Mouse (Mus musculus): ENCODE results near the gene Lsamp. TPM values are rescaled to one million over a fixed set of nuclear protein-coding genes. Genes with fewer than 3 reads are reported as not detected.
A peak's percentile ranks its signal among the peaks of the same experiment; 100 is the strongest.

Gene Lsamp
- polyA plus RNA-seq, 1 experiment from 2014 or later, result not detected

DNA sequence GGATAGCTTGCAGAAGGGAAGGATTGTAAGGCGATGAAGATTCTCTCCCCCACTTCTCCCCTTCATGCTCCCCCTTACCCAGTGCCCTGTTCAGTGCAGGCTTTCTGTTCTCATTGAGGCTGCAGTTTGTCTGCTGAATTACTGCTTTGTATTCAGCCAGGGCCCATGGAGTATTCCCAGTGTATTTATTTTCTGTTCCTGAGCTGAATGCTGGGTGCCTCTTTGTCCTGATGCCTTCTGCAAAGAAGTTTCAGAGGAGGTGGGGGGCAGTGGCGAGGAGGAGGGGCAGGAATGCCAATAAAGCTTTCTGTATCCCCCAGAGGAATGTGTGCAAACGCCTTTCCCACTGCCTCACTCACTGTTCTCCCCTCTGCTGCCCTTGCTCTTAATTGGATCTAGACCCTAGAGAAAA is 1567.7 kb downstream of the Lsamp start:
- ChIA-PET CTCF (no interaction called here), POLR2A (no interaction called here)
- no peak for DNase-seq (ENCODE audit: low read depth, low spot score)
- TF ChIP-seq CTCF (IDR thresholded peaks at IDR 0.05), result no peak
- no peak for ATAC-seq
- no peaks in the 10 kb centered on the region for H3K27me3 ChIP-seq
- in situ Hi-C loops (cut with MboI; ENCODE audit: low pct_unique_long_range_greater_than_20kb), result no loop called here

- DNase-seq (ENCODE audit: low read depth, low spot score) (no peak), ATAC-seq (no peak)
- POLR2A ChIA-PET, result no interaction called here
- TF ChIP-seq CTCF (IDR thresholded peaks at IDR 0.05), result no peak
- CTCF ChIA-PET, result no interaction called here
- in situ Hi-C loops (cut with MboI; ENCODE audit: low pct_unique_long_range_greater_than_20kb), result no loop called here
- H3K27me3 ChIP-seq, result no peaks in the 10 kb centered on the region
These were observed 1572.9 kb downstream of the Lsamp start for GRCm38 (mm10) chr16:41557104-41557503.

DNA sequence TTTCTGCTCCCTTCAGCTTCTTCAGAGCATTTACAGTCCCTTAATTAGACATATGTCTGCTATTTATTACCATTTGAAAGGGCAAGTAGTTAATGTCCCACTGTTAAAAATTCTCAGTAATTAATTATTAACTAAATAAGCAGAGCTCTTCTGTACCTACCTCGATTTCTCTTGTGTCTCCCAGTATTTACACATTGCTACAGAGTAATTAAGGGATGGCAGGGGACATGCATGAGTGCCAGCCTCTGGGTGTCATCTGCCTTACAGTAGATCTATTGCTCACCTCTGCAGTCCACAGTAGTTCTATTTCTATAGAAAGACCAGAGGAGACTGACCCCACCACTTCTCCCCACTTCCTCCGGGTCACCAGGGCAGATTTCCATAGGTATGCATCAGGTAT is 1581.1 kb downstream of the Lsamp start:
- peaks cover 3% of the 10 kb centered on the region for H3K27me3 ChIP-seq
- ChIA-PET CTCF (no interaction called here), POLR2A (no interaction called here)
- DNase-seq (ENCODE audit: low read depth, low spot score) (no peak), ATAC-seq (no peak)
- TF ChIP-seq CTCF (IDR thresholded peaks at IDR 0.05), result no peak
- in situ Hi-C loops (cut with MboI; ENCODE audit: low pct_unique_long_range_greater_than_20kb), result no loop called here

DNA sequence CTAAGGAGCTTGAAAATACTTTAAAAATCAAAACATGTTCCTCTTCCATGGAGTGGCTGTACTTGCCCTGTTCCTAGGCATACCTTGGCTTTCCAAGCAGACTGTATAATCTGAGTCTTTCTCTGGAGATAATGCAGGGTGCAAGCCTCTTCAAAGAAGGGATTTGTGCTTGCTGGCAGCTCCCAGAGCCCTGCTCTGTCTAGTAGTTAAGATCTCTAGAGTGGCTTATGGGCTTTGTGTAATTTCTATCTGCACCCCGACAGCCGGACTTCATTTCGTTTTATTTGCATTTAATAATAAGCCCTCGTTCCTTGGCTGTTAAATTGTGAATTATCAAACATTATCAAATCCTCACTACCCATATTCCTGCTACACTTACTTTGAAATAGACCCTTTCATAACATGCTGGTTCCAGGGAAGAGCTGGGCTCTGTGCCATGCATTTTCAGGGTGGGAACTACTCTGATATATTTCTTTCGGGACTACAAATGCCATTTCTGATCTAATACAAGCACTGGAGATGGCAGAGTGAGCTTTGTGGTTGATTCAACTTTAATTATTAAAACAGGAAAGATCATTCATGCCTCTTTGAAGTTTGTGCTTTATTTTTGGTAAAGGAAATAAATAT is 1604.6 kb downstream of the Lsamp start:
- no peak for TF ChIP-seq CTCF (IDR thresholded peaks at IDR 0.05)
- CTCF ChIA-PET, result no interaction called here
- ATAC-seq, result no peak
- POLR2A ChIA-PET, result no interaction called here
- in situ Hi-C loops (cut with MboI; ENCODE audit: low pct_unique_long_range_greater_than_20kb), result no loop called here
- no peak for DNase-seq (ENCODE audit: low read depth, low spot score)
- H3K27me3 ChIP-seq, result no peaks in the 10 kb centered on the region

DNA sequence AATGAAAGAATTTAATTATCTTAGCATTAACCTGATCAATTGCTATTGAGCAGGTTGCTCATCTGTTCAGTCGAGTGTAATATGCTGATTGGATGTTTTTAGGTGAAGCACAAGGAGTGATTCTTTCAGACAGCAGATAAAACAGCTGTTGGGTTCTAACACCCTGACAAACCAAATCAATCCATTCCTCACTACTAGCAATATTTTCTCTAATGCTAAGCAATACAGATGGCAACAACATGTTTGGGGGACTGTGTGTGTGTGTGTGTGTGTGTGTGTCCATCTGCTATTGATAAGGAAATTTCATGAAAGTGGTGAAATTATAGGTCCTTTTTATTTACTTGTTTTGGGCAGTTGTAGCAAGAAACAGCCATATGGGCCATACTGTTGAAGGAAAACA is 1628.1 kb downstream of the Lsamp start:
- ATAC-seq (no peak), DNase-seq (ENCODE audit: low read depth, low spot score) (no peak)
- in situ Hi-C loops (cut with MboI; ENCODE audit: low pct_unique_long_range_greater_than_20kb), result no loop called here
- POLR2A ChIA-PET, result no interaction called here
- CTCF ChIA-PET, result no interaction called here
- TF ChIP-seq CTCF (IDR thresholded peaks at IDR 0.05), result no peak
- no peaks in the 10 kb centered on the region for H3K27me3 ChIP-seq

DNA sequence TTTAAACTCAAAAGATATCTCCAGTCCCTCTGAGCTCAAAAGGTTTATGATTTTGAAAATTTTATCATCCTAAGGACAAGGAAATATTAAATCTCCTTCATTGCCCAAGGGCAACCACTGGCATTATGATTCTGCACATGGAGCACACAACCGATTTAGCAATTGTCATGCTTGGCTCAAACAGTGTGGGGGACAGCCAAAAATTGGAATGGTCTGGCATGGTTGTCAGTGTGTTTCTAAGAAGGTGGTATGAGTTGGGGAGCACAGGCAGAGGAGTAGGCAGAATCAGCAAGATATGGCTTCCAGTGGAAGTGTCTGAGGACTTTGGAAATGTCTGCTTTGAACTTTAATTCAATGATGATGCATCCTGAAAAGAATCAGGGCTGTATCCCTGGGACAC is 1639.7 kb downstream of the Lsamp start:
- no peak for TF ChIP-seq CTCF (IDR thresholded peaks at IDR 0.05)
- no peaks in the 10 kb centered on the region for H3K27me3 ChIP-seq
- CTCF ChIA-PET, result interaction anchor here (1.0 kb wide), 1 partner anchor 15 kb away, joined by 5 read pairs; no protein-coding TSS in a partner anchor
- no peak for DNase-seq (ENCODE audit: low read depth, low spot score)
- POLR2A ChIA-PET, result no interaction called here
- in situ Hi-C loops (cut with MboI; ENCODE audit: low pct_unique_long_range_greater_than_20kb), result no loop called here
- ATAC-seq, result no peak

DNA sequence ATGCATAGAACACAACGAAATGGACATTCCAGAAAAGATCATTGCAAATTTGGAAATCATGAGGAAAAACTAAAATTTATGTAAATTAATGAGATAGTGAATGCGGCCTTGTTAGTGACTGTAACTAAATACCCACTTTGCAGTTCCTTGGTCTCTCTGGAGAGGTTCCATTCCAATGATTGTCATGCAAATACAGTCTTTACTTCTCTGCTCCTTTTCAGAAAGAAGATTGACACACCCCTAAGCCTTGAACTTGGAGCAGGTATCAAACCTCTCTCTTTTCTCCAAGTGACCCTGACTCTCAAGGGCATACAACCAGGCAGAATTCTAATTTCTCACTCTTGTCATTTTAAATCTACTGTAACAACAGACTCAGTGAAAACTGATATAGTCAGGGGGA is 1649.7 kb downstream of the Lsamp start:
- ChIA-PET CTCF (no interaction called here), POLR2A (no interaction called here)
- TF ChIP-seq CTCF (IDR thresholded peaks at IDR 0.05), result no peak
- DNase-seq (ENCODE audit: low read depth, low spot score) (no peak), ATAC-seq (no peak)
- H3K27me3 ChIP-seq, result no peaks in the 10 kb centered on the region
- in situ Hi-C loops (cut with MboI; ENCODE audit: low pct_unique_long_range_greater_than_20kb), result no loop called here

DNA sequence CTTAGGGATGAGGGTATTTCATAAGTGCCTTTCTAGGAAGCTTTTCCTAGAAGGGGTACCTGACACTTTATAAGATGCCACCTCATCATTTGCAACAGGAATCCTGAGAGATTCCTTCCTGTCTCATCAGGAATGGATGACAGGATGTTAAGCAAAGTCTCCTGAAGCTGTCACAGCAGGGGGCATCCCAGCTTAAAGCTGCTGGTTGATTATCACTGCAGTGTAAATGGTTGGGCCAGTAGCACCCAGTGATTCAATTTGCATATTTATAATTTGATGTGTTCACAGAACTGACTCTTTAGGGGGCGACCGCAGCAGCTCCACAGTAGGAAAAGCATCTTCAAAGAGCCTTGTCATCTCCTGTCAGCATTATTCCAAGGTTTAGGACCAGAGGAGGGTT is 1656.7 kb downstream of the Lsamp start:
- TF ChIP-seq CTCF (IDR thresholded peaks at IDR 0.05), result no peak
- ATAC-seq (no peak), DNase-seq (ENCODE audit: low read depth, low spot score) (no peak)
- CTCF ChIA-PET, result interaction anchor here (1.2 kb wide), 1 partner anchor 9 kb away, joined by 3 read pairs; no protein-coding TSS in a partner anchor
- peaks cover 6% of the 10 kb centered on the region for H3K27me3 ChIP-seq
- POLR2A ChIA-PET, result no interaction called here
- in situ Hi-C loops (cut with MboI; ENCODE audit: low pct_unique_long_range_greater_than_20kb), result no loop called here

DNA sequence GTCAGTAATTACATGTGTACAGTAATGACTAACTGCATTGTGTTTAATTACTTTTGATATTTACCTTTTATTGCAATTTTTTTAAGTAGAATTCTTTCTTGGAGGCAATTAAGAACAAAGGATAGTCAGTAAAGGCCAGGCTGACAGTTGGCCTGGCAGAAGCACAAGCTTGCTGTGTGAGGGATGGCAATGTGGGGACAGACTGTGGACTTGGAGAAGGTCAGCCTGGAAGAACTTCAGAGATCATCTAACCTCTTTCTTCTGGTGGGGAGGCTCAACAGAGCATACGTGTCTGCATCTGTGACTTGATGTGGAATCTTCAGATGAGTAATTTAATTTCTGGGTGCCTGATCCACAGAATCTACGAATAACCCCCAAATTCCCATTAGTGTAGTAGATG is 1669.1 kb downstream of the Lsamp start:
- in situ Hi-C loops (cut with MboI; ENCODE audit: low pct_unique_long_range_greater_than_20kb), result no loop called here
- POLR2A ChIA-PET, result no interaction called here
- TF ChIP-seq CTCF (IDR thresholded peaks at IDR 0.05), result no peak
- H3K27me3 ChIP-seq, result peaks cover 9% of the 10 kb centered on the region
- CTCF ChIA-PET, result no interaction called here
- no peak for DNase-seq (ENCODE audit: low read depth, low spot score)
- no peak for ATAC-seq

DNA sequence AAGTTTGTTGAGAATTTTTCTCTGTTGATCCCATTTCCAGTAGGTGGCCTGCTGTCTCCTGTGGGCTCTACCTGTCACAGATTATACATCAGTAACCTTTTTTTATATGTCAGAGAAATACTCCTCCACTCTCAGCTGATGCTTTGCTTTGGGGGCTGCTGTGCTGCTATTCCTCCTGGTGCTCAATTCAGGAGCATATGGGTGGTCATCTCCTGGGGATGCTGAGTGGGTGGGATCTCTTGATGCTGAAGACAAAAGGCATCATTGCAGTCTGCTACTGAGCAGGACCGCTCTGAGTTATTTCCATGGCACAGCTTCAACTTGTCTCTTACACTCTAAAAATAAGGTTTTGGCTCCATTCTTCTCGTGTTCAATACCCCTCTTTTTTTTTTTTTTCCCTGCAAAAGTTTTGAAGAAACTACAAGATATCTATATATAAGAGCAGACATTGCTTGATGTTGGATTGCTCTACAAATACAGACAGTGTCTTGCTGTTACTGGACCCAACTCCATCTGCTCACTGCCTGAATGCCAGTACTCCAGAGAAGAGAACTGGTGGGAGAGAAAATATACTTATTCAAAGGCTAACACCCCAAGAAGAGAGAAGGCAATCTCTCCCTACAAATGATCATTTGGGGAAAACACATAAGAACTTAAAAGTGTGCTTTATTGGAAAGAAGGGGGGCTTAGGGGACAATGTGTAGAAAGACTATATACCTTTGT is 1690.3 kb downstream of the Lsamp start:
- in situ Hi-C loops (cut with MboI; ENCODE audit: low pct_unique_long_range_greater_than_20kb), result no loop called here
- ChIA-PET POLR2A (interaction anchor here (0.7 kb wide), 1 partner anchor 50 kb away, joined by 3 read pairs; no protein-coding TSS in a partner anchor), CTCF (interaction anchor here (1.0 kb wide), 1 partner anchor 12 kb away, joined by 3 read pairs; no protein-coding TSS in a partner anchor)
- H3K27me3 ChIP-seq, result no peaks in the 10 kb centered on the region
- no peak for TF ChIP-seq CTCF (IDR thresholded peaks at IDR 0.05)
- DNase-seq (ENCODE audit: low read depth, low spot score) (no peak), ATAC-seq (no peak)

DNA sequence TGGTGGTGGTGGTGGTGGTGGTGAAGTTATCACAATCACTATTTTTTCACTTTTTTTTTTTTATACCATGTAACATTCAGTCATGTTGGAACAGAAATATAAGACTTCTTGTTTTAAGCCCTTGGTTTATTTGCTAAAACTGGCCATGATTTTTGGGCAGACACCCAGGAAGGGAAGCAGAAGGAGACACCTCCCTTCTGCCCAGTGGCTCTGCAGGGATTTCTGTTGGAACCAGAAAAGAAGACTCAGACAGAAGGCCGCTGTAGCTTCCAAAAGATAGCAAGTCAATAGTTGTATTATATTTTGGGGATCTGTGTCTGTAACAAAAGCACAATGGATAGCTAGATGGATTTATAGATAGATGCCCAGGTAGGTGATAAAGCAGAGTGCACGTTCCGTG is 1691.6 kb downstream of the Lsamp start:
- no peak for TF ChIP-seq CTCF (IDR thresholded peaks at IDR 0.05)
- DNase-seq (ENCODE audit: low read depth, low spot score), result no peak
- POLR2A ChIA-PET, result no interaction called here
- CTCF ChIA-PET, result no interaction called here
- ATAC-seq, result no peak
- in situ Hi-C loops (cut with MboI; ENCODE audit: low pct_unique_long_range_greater_than_20kb), result no loop called here
- no peaks in the 10 kb centered on the region for H3K27me3 ChIP-seq

DNA sequence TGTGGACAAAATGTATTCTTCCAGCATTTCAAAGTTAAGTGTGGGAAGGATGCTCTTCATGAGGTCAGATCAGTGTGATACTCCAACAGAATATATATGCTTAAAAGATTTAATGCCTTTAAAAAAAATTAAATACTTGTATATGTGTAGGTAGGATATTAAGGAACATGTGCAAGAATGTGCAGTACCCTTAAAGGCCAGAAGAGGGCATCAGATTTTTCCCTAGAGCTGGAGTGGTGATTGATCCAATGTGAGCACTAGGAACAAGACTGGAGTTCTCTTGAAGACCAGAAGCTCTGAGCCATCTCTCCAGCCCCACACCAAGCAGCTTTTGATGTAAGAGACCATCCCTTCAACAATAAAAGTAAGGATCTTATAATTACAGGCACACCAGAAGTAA is 1708.3 kb downstream of the Lsamp start:
- H3K27me3 ChIP-seq, result no peaks in the 10 kb centered on the region
- in situ Hi-C loops (cut with MboI; ENCODE audit: low pct_unique_long_range_greater_than_20kb), result no loop called here
- TF ChIP-seq CTCF (IDR thresholded peaks at IDR 0.05), result peak; percentile 40
- ChIA-PET POLR2A (no interaction called here), CTCF (no interaction called here)
- ATAC-seq (no peak), DNase-seq (ENCODE audit: low read depth, low spot score) (no peak)

All from Patski (cell line).